Mouse (Mus musculus): ENCODE measurements at regions not wholly inside any gene's neighbourhood (a gene's known extent, or its start where the extent isn't known, plus 50 kb on each side); places are given as distances from the start of the nearest gene placed in this dataset.

- no peak for TF ChIP-seq CTCF (IDR thresholded peaks at IDR 0.05; ENCODE audit: low read depth)
- no peak for TF ChIP-seq EP300 (IDR thresholded peaks at IDR 0.05; ENCODE audit: low read depth)
These were observed 577.9 kb upstream of the Nrsn1 start for GRCm38 (mm10) chr13:25848156-25848555.

Measured in heart, postnatal 0 days (tissue).